Mouse (Mus musculus): ENCODE results near the gene Dnajc25.
A peak's percentile ranks its signal among the peaks of the same experiment; 100 is the strongest.

Dnajc25 gene

DNA sequence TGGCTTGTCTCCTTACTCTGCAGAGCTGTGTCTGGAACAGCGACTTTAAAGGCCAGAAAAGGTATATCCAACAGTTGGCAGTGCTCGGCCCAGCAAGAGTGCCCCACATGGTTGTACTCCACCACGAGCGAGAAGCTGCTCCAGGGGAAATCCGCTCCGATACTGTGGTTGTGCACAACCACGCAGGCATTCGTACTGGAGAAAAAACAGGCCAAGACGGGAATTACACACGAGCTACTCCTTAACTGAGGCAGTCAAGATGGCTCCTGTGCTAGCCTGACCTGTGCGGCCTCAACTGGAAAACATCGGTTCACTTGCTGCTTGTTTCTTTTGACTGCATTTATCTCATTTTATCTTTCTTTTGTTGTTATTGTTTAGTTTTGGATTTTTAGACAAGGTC, 67.7 kb downstream of the Dnajc25 start:
- H3K4me1 ChIP-seq (replicated peaks; ENCODE audit: low read depth, low read length): no peaks in the 10 kb centered on the region
- TF ChIP-seq NANOG (IDR thresholded peaks at IDR 0.05; ENCODE audit: borderline replicate concordance, low read length): no peak
- TF ChIP-seq POU5F1 (IDR thresholded peaks at IDR 0.05; ENCODE audit: borderline replicate concordance, low read length): no peak
- TF ChIP-seq CTCF (conservative IDR thresholded peaks at IDR 0.05; ENCODE audit: low read length): no peak
- no peaks in the 10 kb centered on the region for H3K9me3 ChIP-seq (ENCODE audit: low read length)
- no peaks in the 10 kb centered on the region for H3K27me3 ChIP-seq (ENCODE audit: insufficient read depth, low read length)
- H3K4me3 ChIP-seq (replicated peaks; ENCODE audit: low read length): 0 out of 2 replicates have a peak overlapping the region, but pooled peaks have one; percentile 27
- no peaks in the 10 kb centered on the region for H3K36me3 ChIP-seq (ENCODE audit: insufficient read depth, low read length)

- Histone ChIP-seq H3K4me1 (replicated peaks; ENCODE audit: low read depth, low read length) (no peaks in the 10 kb centered on the region), H3K27me3 (ENCODE audit: insufficient read depth, low read length) (no peaks in the 10 kb centered on the region), H3K4me3 (replicated peaks; ENCODE audit: low read length) (no peak overlapping the region), H3K36me3 (ENCODE audit: insufficient read depth, low read length) (no peaks in the 10 kb centered on the region), H3K9me3 (ENCODE audit: low read length) (no peaks in the 10 kb centered on the region)
- TF ChIP-seq CTCF (conservative IDR thresholded peaks at IDR 0.05; ENCODE audit: low read length) (no peak), NANOG (IDR thresholded peaks at IDR 0.05; ENCODE audit: borderline replicate concordance, low read length) (no peak), POU5F1 (IDR thresholded peaks at IDR 0.05; ENCODE audit: borderline replicate concordance, low read length) (no peak)
Observed at GRCm38 (mm10) chr4:59069276-59069675, 74.4 kb downstream of the Dnajc25 start.

All from E14TG2a.4 (cell line).